Mouse (Mus musculus) G1E (cell line): ENCODE measurements around the gene Nudt17.
A peak's percentile ranks its signal among the peaks of the same experiment; 100 is the strongest.

ENCODE experiments used
- CTCF ChIP-seq: IDR thresholded peaks from 2 replicates; pipeline ENCODE4 v1.5.1; 2012; ENCODE audit warnings: low read depth, low read length, inconsistent platforms, mixed read lengths
- GATA1 ChIP-seq: IDR thresholded peaks from 2 replicates; pipeline ENCODE4 v1.6.1; 2012; ENCODE audit warnings: borderline replicate concordance, low read length, inconsistent platforms, mixed read lengths
- POLR2AphosphoS5 ChIP-seq: IDR thresholded peaks from 2 replicates; pipeline ENCODE4 v1.6.1; 2012; ENCODE audit warnings: low read depth, low read length, inconsistent platforms; ENCODE audit not compliant: insufficient replicate concordance

- peak; percentile 7; the same call in 1 of the 2 replicates for TF ChIP-seq CTCF
- no peak for TF ChIP-seq GATA1
- TF ChIP-seq POLR2AphosphoS5: no peak
Observed at GRCm38 (mm10) chr3:96667316-96667715, 41.0 kb downstream of the Nudt17 start.
